Mouse (Mus musculus) large intestine, adult 2 months (tissue): ENCODE data around the gene Kif2c. TPM values are rescaled to one million over a fixed set of nuclear protein-coding genes. Genes with fewer than 3 reads are reported as not detected.
A peak's percentile ranks its signal among the peaks of the same experiment; 100 is the strongest.

Source experiments
- DNase-seq: peaks from one replicate; pipeline ENCODE4 v3.0.0-alpha.2; 2012; ENCODE audit warnings: low read depth, low spot score
- WGBS: fragments of 180-500 bp; shearing (Covaris S2); methylation state at CpG from one replicate; pipeline ENCODE4 v1.1.7; 2018; 5-methylcytosine and 5-hydroxymethylcytosine counted together
- polyA plus RNA-seq: library from polyadenylated mRNA; depleted of rRNA; stranded (reverse); fragments of >200 nt; gene quantifications from 2 replicates; pipeline ENCODE4 v1.2.3, GENCODE M21; 2012

The Kif2c gene
- polyA plus RNA-seq, 1 experiment, result 5.8 TPM

- WGBS, result 27% methylated on average over 4 of the region's 4 CpGs
- DNase-seq, result no peak
Observed at GRCm38 (mm10) chr4:117140613-117141012, 41.8 kb downstream of the Kif2c start.

DNA sequence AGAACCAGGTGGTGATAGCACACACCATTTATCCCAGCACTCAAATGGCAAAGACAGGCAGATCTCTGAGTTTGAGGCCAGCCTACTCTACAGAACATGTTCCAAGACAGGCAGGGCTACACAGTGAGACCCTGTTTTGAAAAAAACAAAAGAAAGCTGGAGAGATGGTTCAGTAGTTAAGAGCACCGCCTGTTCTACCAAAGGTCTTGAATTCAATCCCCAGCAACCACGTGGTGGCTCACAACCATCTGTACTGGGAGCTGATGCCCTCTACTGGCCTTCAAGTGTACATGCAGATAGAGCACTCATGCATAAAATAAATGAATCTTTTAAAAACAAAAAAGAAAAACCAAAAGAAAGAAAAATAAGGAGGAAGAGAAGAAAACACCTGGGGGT, 43.2 kb downstream of the Kif2c start:
- WGBS, result 0% methylated on average over 2 of the region's 2 CpGs
- no peak for DNase-seq

DNA sequence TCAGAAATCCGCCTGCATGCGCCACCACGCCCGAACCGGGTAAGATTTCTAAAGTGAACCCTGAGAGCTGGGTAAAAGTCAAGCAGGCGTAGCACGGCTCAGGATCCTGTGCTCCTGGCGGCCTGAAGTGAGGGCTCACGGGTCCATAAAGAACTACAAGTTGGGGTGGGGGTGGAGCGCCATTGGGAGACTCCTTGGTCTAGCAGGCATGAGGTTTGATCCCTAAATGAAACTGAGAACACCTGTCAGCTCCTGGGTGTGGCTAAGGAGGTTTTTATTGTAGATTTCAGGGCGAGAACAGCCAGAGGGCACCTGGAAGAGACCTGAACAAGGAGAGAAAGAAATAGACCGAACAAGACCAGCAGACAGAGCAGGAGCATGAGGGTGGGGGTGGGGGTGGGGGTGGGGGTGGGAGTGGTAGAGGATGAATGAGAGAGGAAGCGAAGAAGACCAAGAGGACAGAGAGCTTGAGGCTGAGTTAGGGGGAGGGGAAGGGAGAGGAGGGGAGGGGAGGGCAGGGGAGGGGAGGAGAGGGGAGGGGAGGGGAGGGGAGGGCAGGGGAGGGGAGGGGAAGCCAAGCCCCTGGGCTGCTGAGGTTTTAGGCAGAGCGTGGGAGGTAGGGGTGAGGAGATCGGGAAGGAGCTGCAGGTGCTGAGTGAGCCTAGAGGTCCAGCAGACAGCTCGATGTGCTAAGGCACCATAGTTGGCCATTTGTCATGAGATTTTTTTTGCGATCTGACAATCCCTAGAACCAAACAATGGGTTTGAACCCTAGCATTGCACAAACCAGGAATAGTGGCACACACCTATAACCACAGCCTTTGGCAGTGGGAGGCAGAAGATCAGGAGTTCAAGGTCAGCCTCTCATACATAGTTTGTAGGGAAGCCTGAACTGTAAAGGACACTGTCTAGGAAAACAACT, 43.9 kb downstream of the Kif2c start:
- 32% methylated on average over 16 of the region's 17 CpGs for WGBS
- DNase-seq, result no peak

- WGBS, result 16% methylated on average over 8 of the region's 8 CpGs
- peak; percentile 99 for DNase-seq
Observed at GRCm38 (mm10) chr4:117136034-117136433, 46.4 kb downstream of the Kif2c start.

- DNase-seq, result no peak
- 28% methylated on average over 2 of the region's 2 CpGs for WGBS
Observed at GRCm38 (mm10) chr4:117134601-117134995, 47.8 kb downstream of the Kif2c start.

GRCm38 (mm10) chr4:117133817-117134600, 48.4 kb downstream of the Kif2c start, which contains the start of gene Plk3:
Plk3 (minus strand) TSS chr4:117133963.
- WGBS, result 2% methylated on average over 48 of the region's 48 CpGs
- DNase-seq, result peak; percentile 96

- WGBS, result 2% methylated on average over 42 of the region's 42 CpGs
- no peak for DNase-seq
Observed at GRCm38 (mm10) chr4:117133366-117133796, 49.1 kb downstream of the Kif2c start.

- DNase-seq, result no peak
- 76% methylated on average over 11 of the region's 11 CpGs for WGBS
Observed at GRCm38 (mm10) chr4:117132794-117133143, 49.7 kb downstream of the Kif2c start.

- DNase-seq, result no peak
- 75% methylated on average over 7 of the region's 7 CpGs for WGBS
Observed at GRCm38 (mm10) chr4:117131890-117132793, 50.3 kb downstream of the Kif2c start.

DNA sequence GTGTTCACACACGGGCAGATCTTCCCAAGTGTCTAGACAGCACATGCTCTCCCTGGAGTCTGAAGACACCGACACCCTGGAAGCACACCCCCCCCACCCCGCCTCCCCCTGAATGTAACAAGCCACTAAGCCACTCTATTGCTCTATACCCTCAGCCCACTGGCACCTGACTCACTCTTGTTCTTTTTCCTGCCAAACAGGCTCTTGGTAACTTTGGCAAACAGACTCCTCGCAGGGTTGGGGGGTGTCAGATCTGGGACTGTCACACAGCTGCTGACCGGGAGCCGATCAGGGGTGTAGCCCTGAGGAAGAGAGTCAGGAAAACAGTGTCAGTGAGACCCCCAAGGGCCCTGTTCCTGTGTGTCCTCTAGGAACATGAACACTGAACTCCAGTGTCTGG, 51.2 kb downstream of the Kif2c start:
- WGBS, result 86% methylated on average over 6 of the region's 6 CpGs

GRCm38 (mm10) chr4:117130790-117131189, 51.6 kb downstream of the Kif2c start:
- 87% methylated on average over 6 of the region's 6 CpGs for WGBS
- no peak for DNase-seq

More for the DNA sequence above, 51.2 kb downstream of the Kif2c start:
- DNase-seq, result no peak

- no peak for DNase-seq
- WGBS, result 91% methylated on average over 33 of the region's 33 CpGs
Observed at GRCm38 (mm10) chr4:117127991-117128686, 54.3 kb downstream of the Kif2c start.

- no peak for DNase-seq
- 66% methylated on average over 9 of the region's 9 CpGs for WGBS
Observed at GRCm38 (mm10) chr4:117126675-117127290, 55.7 kb downstream of the Kif2c start, which contains the start of gene Tctex1d4. Tctex1d4 (plus strand) TSS chr4:117126794.

DNA sequence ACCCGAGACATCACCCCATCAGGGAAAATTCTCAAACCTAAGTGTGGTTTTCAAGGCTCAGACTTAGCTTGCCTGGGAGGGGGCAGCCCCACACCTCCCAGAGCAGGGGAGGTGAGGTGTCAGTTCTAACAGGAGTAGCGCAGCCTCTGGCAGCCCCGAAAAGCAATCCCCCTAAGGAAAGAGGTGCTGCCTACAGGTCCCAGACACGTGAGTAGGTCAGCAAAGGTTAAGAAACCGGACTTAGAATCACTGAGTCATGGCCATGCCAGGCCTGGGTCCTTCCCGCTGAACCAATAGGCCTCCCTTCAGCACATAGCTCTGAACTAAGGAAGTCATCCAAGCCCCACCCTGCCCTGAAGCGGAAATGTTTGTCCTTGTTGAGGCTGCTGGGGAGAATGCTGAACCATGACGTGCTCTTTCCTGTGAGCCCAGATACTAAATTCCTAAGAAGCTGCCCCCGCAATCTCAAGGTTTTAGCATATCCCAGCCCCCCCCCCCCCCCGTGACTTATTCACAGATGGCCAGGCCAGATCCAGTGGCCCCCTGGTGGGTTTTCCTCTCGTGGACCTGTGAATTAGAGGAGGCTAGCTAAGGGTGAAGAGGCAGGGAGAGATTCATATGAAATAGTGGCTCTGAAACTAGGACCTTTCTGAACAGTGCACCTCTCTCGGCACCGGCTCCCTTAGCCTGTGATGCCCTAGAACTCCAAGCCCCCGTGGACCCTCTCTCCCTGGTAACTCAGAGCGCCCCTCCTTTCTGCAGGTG, 56.3 kb downstream of the Kif2c start:
- DNase-seq, result peak; percentile 72
- 37% methylated on average over 15 of the region's 15 CpGs for WGBS

DNA sequence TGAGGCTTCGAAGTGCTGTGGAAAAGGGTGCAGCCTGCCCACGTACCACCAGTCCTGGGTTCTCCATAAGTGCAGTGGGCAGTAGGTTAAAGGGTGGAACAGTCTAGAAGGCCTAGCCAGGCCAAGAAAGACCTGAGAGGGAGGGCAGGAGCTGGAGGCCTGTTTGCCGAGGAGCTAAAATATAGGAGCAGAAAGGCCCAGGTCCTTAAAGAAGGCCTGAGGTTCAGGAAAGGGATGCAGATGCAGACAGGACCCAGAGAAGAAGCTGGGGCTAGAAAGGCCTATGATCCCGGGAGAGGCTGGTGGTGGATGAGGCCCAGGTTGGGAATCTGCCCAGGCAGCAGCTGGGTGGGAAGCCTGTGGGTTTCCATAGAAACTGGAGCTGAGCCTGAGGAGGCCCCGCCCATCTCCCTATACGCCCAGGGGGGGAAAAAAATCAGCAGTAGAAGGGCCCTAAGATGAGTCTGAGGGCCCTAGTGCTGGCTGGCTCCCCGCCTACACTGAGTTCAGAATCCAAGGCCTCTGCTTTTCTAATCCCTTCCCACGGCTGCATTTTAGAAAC, 57.0 kb downstream of the Kif2c start, which contains the start of gene Btbd19:
Btbd19 (minus strand) TSS at position 378 of the 562 bp plus-strand sequence.
- DNase-seq, result no peak
- 42% methylated on average over 8 of the region's 8 CpGs for WGBS

GRCm38 (mm10) chr4:117124518-117125347, 57.7 kb downstream of the Kif2c start:
- WGBS, result 65% methylated on average over 14 of the region's 14 CpGs
- DNase-seq, result no peak

DNA sequence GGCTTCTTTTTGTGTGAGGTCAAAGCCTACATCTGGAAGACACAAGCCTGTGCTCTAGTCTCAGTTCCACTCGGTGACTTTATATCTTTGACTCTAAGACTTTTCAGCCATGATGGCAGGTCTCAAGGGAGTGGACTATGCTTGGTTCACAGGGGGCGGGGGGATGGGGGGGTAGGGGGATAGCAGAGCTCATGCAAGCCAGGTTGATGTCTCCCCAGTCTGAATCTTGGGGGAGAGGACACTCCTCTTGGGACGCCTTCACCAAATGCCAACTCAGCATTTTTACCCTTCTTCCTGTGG, 58.3 kb downstream of the Kif2c start:
- WGBS, result 80% methylated on average over 3 of the region's 3 CpGs

More for the DNA sequence above, 58.3 kb downstream of the Kif2c start:
- no peak for DNase-seq
